Mouse (Mus musculus) heart, postnatal 0 days (tissue): ENCODE data around the gene Sh3bp4.

ENCODE experiments used
- CTCF ChIP-seq: IDR thresholded peaks from 2 replicates; pipeline ENCODE4 v1.5.1; 2016; ENCODE audit warnings: antibody characterized with exemption, control low read depth, low read depth
- EP300 ChIP-seq: IDR thresholded peaks from 2 replicates; pipeline ENCODE4 v1.6.1; 2016; ENCODE audit warnings: antibody characterized with exemption, low read depth

DNA sequence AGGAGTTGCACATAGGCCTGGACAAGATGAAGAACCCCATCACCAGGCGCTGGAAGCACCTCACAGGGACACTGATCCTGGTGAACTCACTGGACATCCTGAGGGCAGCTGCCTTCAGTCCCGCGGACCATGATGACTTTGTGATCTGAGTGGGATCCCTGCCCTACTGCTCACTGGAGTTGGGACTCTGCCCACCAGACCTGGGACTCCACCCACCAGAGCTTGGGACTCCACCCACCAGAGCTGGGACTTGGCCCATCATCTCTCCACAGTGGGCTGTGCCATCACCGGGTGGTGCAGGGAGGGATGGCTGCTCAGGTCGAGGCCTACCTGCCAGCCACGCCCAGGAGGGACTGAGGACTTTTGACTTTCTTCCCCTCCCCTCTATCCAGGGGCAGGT is 83.0 kb downstream of the Sh3bp4 start:
- TF ChIP-seq CTCF (no peak), EP300 (no peak)
